Mouse (Mus musculus) thymus, adult 2 months (tissue): ENCODE measurements at regions not wholly inside any gene's neighbourhood (a gene's known extent, or its start where the extent isn't known, plus 50 kb on each side); places are given as distances from the start of the nearest gene placed in this dataset.

Experiments used
- CTCF ChIP-seq: fragments of 200-500 bp; IDR thresholded peaks from 2 replicates; pipeline ENCODE4 v1.5.1; 2012; ENCODE audit warnings: mild to moderate bottlenecking, control low read depth, low read length, moderate library complexity, borderline replicate concordance; ENCODE audit not compliant: control insufficient read depth, poor library complexity, insufficient read depth; ENCODE audit errors: extremely low read depth
- POLR2A ChIP-seq: fragments of 200-500 bp; IDR thresholded peaks from 2 replicates; pipeline ENCODE4 v1.6.1; 2012; ENCODE audit warnings: mild to moderate bottlenecking, low read length, control low read depth, moderate library complexity; ENCODE audit not compliant: control insufficient read depth, poor library complexity, insufficient read depth; ENCODE audit errors: extremely low read depth

- TF ChIP-seq POLR2A = no peak
- no peak for TF ChIP-seq CTCF
Measured at GRCm38 (mm10) chr3:19895755-19896154, 61.1 kb upstream of the Cp start.
